Mouse (Mus musculus) neural tube, embryonic 12.5 days (tissue): ENCODE data around the gene Krtap4-8. TPM values are rescaled to one million over a fixed set of nuclear protein-coding genes. Genes with fewer than 3 reads are reported as not detected.

Experiments used
- polyA plus RNA-seq: library from polyadenylated mRNA; unstranded; fragments of >200 nt; fragmentation: Nextera tagmentation; extraction: Ambion mirVana; gene quantifications from 2 replicates; pipeline ENCODE4 v1.2.1, GENCODE M21; 2016

Gene Krtap4-8
- polyA plus RNA-seq, 1 experiment from 2014 or later, result not detected

Other genes with a start within 250 kb of the Krtap4-8 start
- gene Krt40, start 237.5 kb downstream of the Krtap4-8 start, polyA plus RNA-seq, result not detected in 2 replicates
- not detected in 2 replicates for gene Krtap3-3, start 229.8 kb downstream of the Krtap4-8 start, polyA plus RNA-seq
- not detected in 2 replicates for gene Krtap3-2, start 223.9 kb downstream of the Krtap4-8 start, polyA plus RNA-seq
- not detected in 2 replicates for gene Gm11939, start 221.2 kb downstream of the Krtap4-8 start, polyA plus RNA-seq
- not detected in 2 replicates for gene Krtap3-1, start 214.1 kb downstream of the Krtap4-8 start, polyA plus RNA-seq
- gene Krtap1-5, start 199.7 kb downstream of the Krtap4-8 start, polyA plus RNA-seq, result not detected in 2 replicates
- gene Krtap1-4, start 197.1 kb downstream of the Krtap4-8 start, polyA plus RNA-seq, result not detected in 2 replicates
- not detected in 2 replicates for gene Krtap1-3, start 189.4 kb downstream of the Krtap4-8 start, polyA plus RNA-seq
- not detected in 2 replicates for gene Krtap9-3, start 182.6 kb downstream of the Krtap4-8 start, polyA plus RNA-seq
- not detected in 2 replicates for gene Gm11938, start 177.4 kb downstream of the Krtap4-8 start, polyA plus RNA-seq
- gene Gm11937, start 170.5 kb downstream of the Krtap4-8 start, polyA plus RNA-seq, result not detected in 2 replicates
- not detected in 2 replicates for gene Krtap2-4, start 165.9 kb downstream of the Krtap4-8 start, polyA plus RNA-seq
- not detected in 2 replicates for gene Gm11562, start 160.3 kb downstream of the Krtap4-8 start, polyA plus RNA-seq
- gene Krtap4-1, start 152.5 kb downstream of the Krtap4-8 start, polyA plus RNA-seq, result not detected in 2 replicates
- not detected in 2 replicates for gene Krtap4-2, start 145.6 kb downstream of the Krtap4-8 start, polyA plus RNA-seq
- gene Krtap4-7, start 136.6 kb downstream of the Krtap4-8 start, polyA plus RNA-seq, result not detected in 2 replicates
- gene Gm11555, start 130.5 kb downstream of the Krtap4-8 start, polyA plus RNA-seq, result not detected in 2 replicates
- not detected in 2 replicates for gene Gm11563, start 121.7 kb downstream of the Krtap4-8 start, polyA plus RNA-seq
- not detected in 2 replicates for gene Krtap4-6, start 114.7 kb downstream of the Krtap4-8 start, polyA plus RNA-seq
- not detected in 2 replicates for gene Gm14190, start 90.0 kb downstream of the Krtap4-8 start, polyA plus RNA-seq
- gene Gm14180, start 46.4 kb downstream of the Krtap4-8 start, polyA plus RNA-seq, result not detected in 2 replicates
- not detected in 2 replicates for gene Gm11595, start 7.8 kb downstream of the Krtap4-8 start, polyA plus RNA-seq
- gene Krtap4-9, start 4.5 kb upstream of the Krtap4-8 start, polyA plus RNA-seq, result not detected in 2 replicates
- not detected in 2 replicates for gene Gm11596, start 12.8 kb upstream of the Krtap4-8 start, polyA plus RNA-seq
- not detected in 2 replicates for gene Gm11569, start 18.2 kb upstream of the Krtap4-8 start, polyA plus RNA-seq
- not detected in 2 replicates for gene Gm11554, start 23.7 kb upstream of the Krtap4-8 start, polyA plus RNA-seq
- not detected in 2 replicates for gene Krtap4-13, start 29.2 kb upstream of the Krtap4-8 start, polyA plus RNA-seq
- not detected in 2 replicates for gene Gm11564, start 35.0 kb upstream of the Krtap4-8 start, polyA plus RNA-seq
- gene 2300003K06Rik, start 57.4 kb upstream of the Krtap4-8 start, polyA plus RNA-seq, result not detected in 2 replicates
- not detected in 2 replicates for gene Krtap4-16, start 70.9 kb upstream of the Krtap4-8 start, polyA plus RNA-seq
- not detected in 2 replicates for gene Gm11568, start 77.2 kb upstream of the Krtap4-8 start, polyA plus RNA-seq
- gene Gm11559, start 83.8 kb upstream of the Krtap4-8 start, polyA plus RNA-seq, result not detected in 2 replicates
- gene Krtap9-1, start 92.7 kb upstream of the Krtap4-8 start, polyA plus RNA-seq, result not detected in 2 replicates
- not detected in 2 replicates for gene Gm11567, start 98.5 kb upstream of the Krtap4-8 start, polyA plus RNA-seq
- gene Krtap31-1, start 127.2 kb upstream of the Krtap4-8 start, polyA plus RNA-seq, result not detected in 2 replicates
- gene Gm11565, start 134.0 kb upstream of the Krtap4-8 start, polyA plus RNA-seq, result not detected in 2 replicates
- not detected in 2 replicates for gene Krtap31-2, start 155.6 kb upstream of the Krtap4-8 start, polyA plus RNA-seq
- gene Krtap9-5, start 167.8 kb upstream of the Krtap4-8 start, polyA plus RNA-seq, result not detected in 2 replicates
- gene Krtap29-1, start 198.3 kb upstream of the Krtap4-8 start, polyA plus RNA-seq, result not detected in 2 replicates
- gene Krtap16-1, start 205.9 kb upstream of the Krtap4-8 start, polyA plus RNA-seq, result 0.14 TPM in 1 of 2 replicates, not detected in the other
- gene Krtap17-1, start 213.3 kb upstream of the Krtap4-8 start, polyA plus RNA-seq, result 0.37 TPM in 1 of 2 replicates, not detected in the other
- gene Krt33a, start 235.5 kb upstream of the Krtap4-8 start, polyA plus RNA-seq, result not detected in 2 replicates
- not detected in 2 replicates for gene Krt33b, start 249.2 kb upstream of the Krtap4-8 start, polyA plus RNA-seq